Mouse (Mus musculus): ENCODE data around the gene Dph6. TPM values are rescaled to one million over a fixed set of nuclear protein-coding genes. Genes with fewer than 3 reads are reported as not detected.

The Dph6 gene
- 14.2 and 16.9 TPM in 2 replicates for polyA plus RNA-seq (2015; fragmentation: Nextera tagmentation; extraction: Ambion mirVana)

- under 1% methylated on average over 45 of the region's 45 CpGs for WGBS
- Histone ChIP-seq H3K4me2 (ENCODE audit: low read length) (peak within 1 kb of the TSS; percentile 77), H3K4me3 (ENCODE audit: low read depth, low read length) (peak within 1 kb of the TSS; percentile 67), H3K36me3 (ENCODE audit: control insufficient read depth, insufficient read depth, low read length) (no peaks in the 10 kb centered on the region), H3K9ac (ENCODE audit: low read depth, low read length) (peak within 1 kb of the TSS; percentile 80), H3K4me1 (ENCODE audit: control insufficient read depth, insufficient read depth, low read length) (peaks cover 6% of the 10 kb centered on the region), H3K27ac (ENCODE audit: low read length) (peak within 1 kb of the TSS; percentile 92), H3K27me3 (ENCODE audit: control insufficient read depth, insufficient read depth, low read depth, low read length) (no peaks in the 10 kb centered on the region), H3K9me3 (replicated peaks; ENCODE audit: control insufficient read depth, low read length, poor library complexity, severe bottlenecking) (no peaks in the 10 kb centered on the region)
- ATAC-seq = peak; percentile 98
Measured at GRCm38 (mm10) chr2:114654365-114655239, at the start of gene Dph6. Dph6 (minus strand) TSS chr2:114654964.

- Histone ChIP-seq H3K27me3 (ENCODE audit: control insufficient read depth, insufficient read depth, low read depth, low read length) (no peaks in the 10 kb centered on the region), H3K36me3 (ENCODE audit: control insufficient read depth, insufficient read depth, low read length) (no peaks in the 10 kb centered on the region), H3K4me1 (ENCODE audit: control insufficient read depth, insufficient read depth, low read length) (no peaks in the 10 kb centered on the region), H3K4me3 (ENCODE audit: low read depth, low read length) (no peak overlapping the region), H3K4me2 (ENCODE audit: low read length) (no peak overlapping the region), H3K9me3 (replicated peaks; ENCODE audit: control insufficient read depth, low read length, poor library complexity, severe bottlenecking) (no peaks in the 10 kb centered on the region), H3K27ac (ENCODE audit: low read length) (no peak overlapping the region), H3K9ac (ENCODE audit: low read depth, low read length) (no peak overlapping the region)
- 67% methylated on average over 2 of the region's 2 CpGs for WGBS
- ATAC-seq = no peak
Measured at GRCm38 (mm10) chr2:114700966-114701685, 46.4 kb upstream of the Dph6 start.

GRCm38 (mm10) chr2:114691607-114692006 is 36.8 kb upstream of the Dph6 start:
- Histone ChIP-seq H3K4me2 (ENCODE audit: low read length) (no peak overlapping the region), H3K27me3 (ENCODE audit: control insufficient read depth, insufficient read depth, low read depth, low read length) (no peaks in the 10 kb centered on the region), H3K36me3 (ENCODE audit: control insufficient read depth, insufficient read depth, low read length) (no peaks in the 10 kb centered on the region), H3K4me1 (ENCODE audit: control insufficient read depth, insufficient read depth, low read length) (no peaks in the 10 kb centered on the region), H3K27ac (ENCODE audit: low read length) (no peak overlapping the region), H3K9ac (ENCODE audit: low read depth, low read length) (no peak overlapping the region), H3K4me3 (ENCODE audit: low read depth, low read length) (no peak overlapping the region), H3K9me3 (replicated peaks; ENCODE audit: control insufficient read depth, low read length, poor library complexity, severe bottlenecking) (no peaks in the 10 kb centered on the region)
- 84% methylated on average over 2 of the region's 2 CpGs for WGBS
- ATAC-seq = no peak

GRCm38 (mm10) chr2:114687483-114687882 is 32.7 kb upstream of the Dph6 start:
- Histone ChIP-seq H3K4me3 (ENCODE audit: low read depth, low read length) (no peak overlapping the region), H3K9ac (ENCODE audit: low read depth, low read length) (no peak overlapping the region), H3K4me2 (ENCODE audit: low read length) (no peak overlapping the region), H3K27me3 (ENCODE audit: control insufficient read depth, insufficient read depth, low read depth, low read length) (no peaks in the 10 kb centered on the region), H3K9me3 (replicated peaks; ENCODE audit: control insufficient read depth, low read length, poor library complexity, severe bottlenecking) (no peaks in the 10 kb centered on the region), H3K36me3 (ENCODE audit: control insufficient read depth, insufficient read depth, low read length) (no peaks in the 10 kb centered on the region), H3K27ac (ENCODE audit: low read length) (no peak overlapping the region), H3K4me1 (ENCODE audit: control insufficient read depth, insufficient read depth, low read length) (no peaks in the 10 kb centered on the region)
- ATAC-seq = no peak
- WGBS = 91% methylated on average over 1 of the region's 1 CpGs

- ATAC-seq = peak; percentile 32; the same call in 1 of the 2 replicates
- H3K36me3 ChIP-seq (ENCODE audit: control insufficient read depth, insufficient read depth, low read length) = no peaks in the 10 kb centered on the region
- H3K4me1 ChIP-seq (ENCODE audit: control insufficient read depth, insufficient read depth, low read length) = no peaks in the 10 kb centered on the region
- H3K27me3 ChIP-seq (ENCODE audit: control insufficient read depth, insufficient read depth, low read depth, low read length) = no peaks in the 10 kb centered on the region
- H3K4me3 ChIP-seq (ENCODE audit: low read depth, low read length) = no peak overlapping the region
- no peaks in the 10 kb centered on the region for H3K9me3 ChIP-seq (replicated peaks; ENCODE audit: control insufficient read depth, low read length, poor library complexity, severe bottlenecking)
- WGBS = 83% methylated on average over 4 of the region's 4 CpGs
- no peak overlapping the region for H3K9ac ChIP-seq (ENCODE audit: low read depth, low read length)
- no peak overlapping the region for H3K27ac ChIP-seq (ENCODE audit: low read length)
- no peak overlapping the region for H3K4me2 ChIP-seq (ENCODE audit: low read length)
Measured at GRCm38 (mm10) chr2:114687081-114687480, 32.3 kb upstream of the Dph6 start.

- Histone ChIP-seq H3K9ac (ENCODE audit: low read depth, low read length) (no peak overlapping the region), H3K36me3 (ENCODE audit: control insufficient read depth, insufficient read depth, low read length) (no peaks in the 10 kb centered on the region), H3K4me1 (ENCODE audit: control insufficient read depth, insufficient read depth, low read length) (no peaks in the 10 kb centered on the region), H3K4me2 (ENCODE audit: low read length) (no peak overlapping the region), H3K4me3 (ENCODE audit: low read depth, low read length) (no peak overlapping the region), H3K9me3 (replicated peaks; ENCODE audit: control insufficient read depth, low read length, poor library complexity, severe bottlenecking) (no peaks in the 10 kb centered on the region), H3K27me3 (ENCODE audit: control insufficient read depth, insufficient read depth, low read depth, low read length) (no peaks in the 10 kb centered on the region), H3K27ac (ENCODE audit: low read length) (no peak overlapping the region)
- ATAC-seq = no peak
- 83% methylated on average over 1 of the region's 1 CpGs for WGBS
Measured at GRCm38 (mm10) chr2:114673831-114674230, 19.1 kb upstream of the Dph6 start.

- Histone ChIP-seq H3K9me3 (replicated peaks; ENCODE audit: control insufficient read depth, low read length, poor library complexity, severe bottlenecking) (no peaks in the 10 kb centered on the region), H3K27ac (ENCODE audit: low read length) (no peak overlapping the region), H3K4me1 (ENCODE audit: control insufficient read depth, insufficient read depth, low read length) (no peaks in the 10 kb centered on the region), H3K4me2 (ENCODE audit: low read length) (no peak overlapping the region), H3K9ac (ENCODE audit: low read depth, low read length) (no peak overlapping the region), H3K4me3 (ENCODE audit: low read depth, low read length) (no peak overlapping the region), H3K36me3 (ENCODE audit: control insufficient read depth, insufficient read depth, low read length) (no peaks in the 10 kb centered on the region), H3K27me3 (ENCODE audit: control insufficient read depth, insufficient read depth, low read depth, low read length) (no peaks in the 10 kb centered on the region)
- ATAC-seq = no peak
- 94% methylated on average over 3 of the region's 3 CpGs for WGBS
Measured at GRCm38 (mm10) chr2:114670983-114671382, 16.2 kb upstream of the Dph6 start.

GRCm38 (mm10) chr2:114658954-114659353 is 4.2 kb upstream of the Dph6 start:
- no peak for ATAC-seq
- H3K4me1 ChIP-seq (ENCODE audit: control insufficient read depth, insufficient read depth, low read length) = peaks cover 2% of the 10 kb centered on the region
- H3K36me3 ChIP-seq (ENCODE audit: control insufficient read depth, insufficient read depth, low read length) = no peaks in the 10 kb centered on the region
- H3K27me3 ChIP-seq (ENCODE audit: control insufficient read depth, insufficient read depth, low read depth, low read length) = no peaks in the 10 kb centered on the region
- no peak overlapping the region for H3K27ac ChIP-seq (ENCODE audit: low read length)
- no peak overlapping the region for H3K4me2 ChIP-seq (ENCODE audit: low read length)
- WGBS = 91% methylated on average over 2 of the region's 2 CpGs
- H3K4me3 ChIP-seq (ENCODE audit: low read depth, low read length) = no peak overlapping the region
- H3K9ac ChIP-seq (ENCODE audit: low read depth, low read length) = no peak overlapping the region
- H3K9me3 ChIP-seq (replicated peaks; ENCODE audit: control insufficient read depth, low read length, poor library complexity, severe bottlenecking) = no peaks in the 10 kb centered on the region

- no peaks in the 10 kb centered on the region for H3K4me1 ChIP-seq (ENCODE audit: control insufficient read depth, insufficient read depth, low read length)
- H3K9ac ChIP-seq (ENCODE audit: low read depth, low read length) = no peak overlapping the region
- no peaks in the 10 kb centered on the region for H3K9me3 ChIP-seq (replicated peaks; ENCODE audit: control insufficient read depth, low read length, poor library complexity, severe bottlenecking)
- H3K27me3 ChIP-seq (ENCODE audit: control insufficient read depth, insufficient read depth, low read depth, low read length) = no peaks in the 10 kb centered on the region
- no peak overlapping the region for H3K4me3 ChIP-seq (ENCODE audit: low read depth, low read length)
- no peak for ATAC-seq
- H3K4me2 ChIP-seq (ENCODE audit: low read length) = no peak overlapping the region
- 31% methylated on average over 5 of the region's 5 CpGs for WGBS
- no peak overlapping the region for H3K27ac ChIP-seq (ENCODE audit: low read length)
- H3K36me3 ChIP-seq (ENCODE audit: control insufficient read depth, insufficient read depth, low read length) = no peaks in the 10 kb centered on the region
Measured at GRCm38 (mm10) chr2:114646240-114646639, 8.5 kb downstream of the Dph6 start.

All from midbrain, embryonic 16.5 days (tissue).